ENCODE assay signal across 8 mouse cellular contexts in genomic region chr4:152332952-152333351, GRCm38 (mm10). TPM values are rescaled to one million over a fixed set of nuclear protein-coding genes. Genes with fewer than 3 reads are reported as not detected.
DNase-seq lines count a peak whose midpoint lies in the region; ATAC-seq lines count a peak whose summit lies in the region.

No protein-coding gene starts in this region.

- no peak overlapping the region for H3K4me3 ChIP-seq in heart, embryonic 15.5 days

- peaks cover 16% of the 10 kb centered on the region for H3K27me3 ChIP-seq in heart, embryonic 15.5 days

- 30% methylated on average over 2 of the region's 2 CpGs for WGBS in heart, embryonic 15.5 days

- H3K9ac ChIP-seq in heart, embryonic 15.5 days = no peak overlapping the region

- H3K4me2 ChIP-seq in heart, embryonic 15.5 days = no peak overlapping the region

- H3K27ac ChIP-seq in heart, embryonic 15.5 days = no peak overlapping the region

- peak; percentile 51 for DNase-seq in A20 (ENCODE audit: low read depth, low spot score)
- peak; percentile 50 for DNase-seq in MEL-GATA-1-ER (ENCODE audit: extremely low read depth, low read depth)
- DNase-seq in embryo, embryonic 11.5 days (ENCODE audit: low read depth, low spot score) = peak; percentile 43
- DNase-seq in kidney, postnatal 10 days = peak; percentile 84
- peak; percentile 83 for DNase-seq in lung, postnatal 10 days
- DNase-seq in retina, embryonic 14.5 days (ENCODE audit: low spot score) = peak; percentile 88
- DNase-seq in cerebellum, adult 11 months = no peak

- H3K9me3 ChIP-seq in heart, embryonic 15.5 days (replicated peaks) = no peaks in the 10 kb centered on the region

- H3K36me3 ChIP-seq in heart, embryonic 15.5 days = peaks cover 58% of the 10 kb centered on the region

- no peaks in the 10 kb centered on the region for H3K4me1 ChIP-seq in heart, embryonic 15.5 days (replicated peaks)

- ATAC-seq in heart, embryonic 15.5 days (replicated peaks; ENCODE audit: insufficient number of reproducible peaks, insufficient read depth, low FRiP score, low read depth) = peak; percentile 37

RNA-seq across cellular contexts. Expression of gene Chd5, which starts 5.5 kb away (rescaled TPM):
- 0.06 and 0.22 TPM in 2 replicates for polyA plus RNA-seq in heart, embryonic 15.5 days (2015; fragmentation: Nextera tagmentation; extraction: Ambion mirVana)

RNA-seq across cellular contexts. Expression of gene Rpl22, which starts 7.4 kb away (rescaled TPM):
- polyA plus RNA-seq in heart, embryonic 15.5 days (2015; fragmentation: Nextera tagmentation; extraction: Ambion mirVana) = 180 and 243 TPM in 2 replicates

RNA-seq across cellular contexts. Expression of gene Rnf207, which starts 14.2 kb away (rescaled TPM):
- 98.4 and 103 TPM in 2 replicates for polyA plus RNA-seq in heart, embryonic 15.5 days (2015; fragmentation: Nextera tagmentation; extraction: Ambion mirVana)

RNA-seq across cellular contexts. Expression of gene Icmt, which starts 35.9 kb away (rescaled TPM):
- polyA plus RNA-seq in heart, embryonic 15.5 days (2015; fragmentation: Nextera tagmentation; extraction: Ambion mirVana) = 15.3 and 20.3 TPM in 2 replicates

RNA-seq across cellular contexts. Expression of gene Hes3, which starts 41.5 kb away (rescaled TPM):
- not detected in 2 replicates for polyA plus RNA-seq in heart, embryonic 15.5 days (2015; fragmentation: Nextera tagmentation; extraction: Ambion mirVana)
